Mouse (Mus musculus) C2C12 (cell line): ENCODE data around the gene Slc2a13.

ENCODE experiments used
- CTCF ChIP-seq: IDR thresholded peaks from one replicate; pipeline ENCODE4 v1.5.1; 2011; ENCODE audit not compliant: control insufficient read depth, insufficient read depth, insufficient read length
- FOSL1 ChIP-seq: IDR thresholded peaks from one replicate; pipeline ENCODE4 v1.8.0; 2011; ENCODE audit warnings: mild to moderate bottlenecking, low read length; ENCODE audit not compliant: poor library complexity, insufficient read depth, severe bottlenecking
- MAX ChIP-seq: IDR thresholded peaks from one replicate; pipeline ENCODE4 v1.6.1; 2011; ENCODE audit warnings: mild to moderate bottlenecking, control low read depth
- USF1 ChIP-seq: IDR thresholded peaks from one replicate; pipeline ENCODE4 v1.6.1; 2011; ENCODE audit warnings: low read depth, mild to moderate bottlenecking, control low read depth, moderate library complexity

DNA sequence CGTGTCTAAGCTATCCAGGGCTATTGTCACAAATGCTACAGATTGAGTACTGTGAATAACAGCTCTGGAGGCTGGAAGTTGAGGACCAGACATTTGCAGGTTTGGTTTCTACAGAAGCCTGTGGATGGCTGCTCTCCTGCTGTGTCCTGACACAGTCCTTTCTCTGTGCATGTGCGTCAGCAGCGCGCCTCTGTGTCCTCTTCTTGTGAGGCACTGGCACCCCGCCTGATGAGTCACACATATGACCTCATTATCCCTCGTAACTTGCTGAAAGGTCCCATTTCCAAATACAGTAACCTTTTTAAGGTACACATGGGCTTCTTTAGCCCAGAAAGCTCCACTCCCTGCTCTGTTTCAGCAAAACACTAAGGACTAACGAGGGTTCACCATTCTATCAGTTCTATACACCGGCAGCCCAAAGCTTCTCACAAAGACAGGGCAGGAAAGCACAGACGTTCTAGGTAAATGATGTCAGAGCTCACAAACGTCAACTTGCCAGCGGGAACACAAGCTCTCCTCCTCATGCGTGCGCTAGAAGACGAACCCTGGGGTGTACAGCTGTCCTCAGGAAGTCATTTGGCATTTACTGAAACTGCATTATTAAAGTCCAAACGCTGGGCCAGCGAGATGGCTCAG lies 109.9 kb downstream of the Slc2a13 start:
- TF ChIP-seq CTCF (no peak), USF1 (no peak), MAX (no peak), FOSL1 (peak; percentile 33)
